Mouse (Mus musculus) small intestine, adult 2 months (tissue): ENCODE results near the gene Fam53b.

ENCODE experiments used
- CTCF ChIP-seq: fragments of 200-500 bp; IDR thresholded peaks from 2 replicates; pipeline ENCODE4 v1.5.1; 2012; ENCODE audit warnings: low read depth, mild to moderate bottlenecking, control low read depth, inconsistent platforms, low read length, moderate library complexity, mixed read lengths; ENCODE audit not compliant: insufficient replicate concordance, insufficient read length; ENCODE audit errors: extremely low read depth
- POLR2A ChIP-seq: fragments of 200-500 bp; IDR thresholded peaks from 2 replicates; pipeline ENCODE4 v1.6.1; 2012; ENCODE audit warnings: low read depth, mild to moderate bottlenecking, control low read depth, inconsistent platforms, low read length, moderate library complexity

- TF ChIP-seq CTCF (no peak), POLR2A (no peak)
These were observed 125.0 kb downstream of the Fam53b start for GRCm38 (mm10) chr7:132688721-132689120.
